Mouse (Mus musculus): Measurements from ENCODE around the gene Cfd. TPM values are rescaled to one million over a fixed set of nuclear protein-coding genes. Genes with fewer than 3 reads are reported as not detected.
A peak's percentile ranks its signal among the peaks of the same experiment; 100 is the strongest.

Cfd gene
- polyA plus RNA-seq, 1 experiment, result 1,335 TPM

- peak; percentile 88 for DNase-seq
- H3K36me3 ChIP-seq (ENCODE audit: control insufficient read depth, insufficient read depth, low read length), result peaks cover 20% of the 10 kb centered on the region
- H3K27me3 ChIP-seq (replicated peaks; ENCODE audit: control insufficient read depth, insufficient read depth, low read length), result no peaks in the 10 kb centered on the region
- TF ChIP-seq CTCF (conservative IDR thresholded peaks at IDR 0.05; ENCODE audit: insufficient read depth, insufficient read length, low read depth, low read length), result no peak
- no peak for TF ChIP-seq POLR2A (IDR thresholded peaks at IDR 0.05; ENCODE audit: low read depth, low read length)
- no peak overlapping the region for H3K4me3 ChIP-seq (ENCODE audit: insufficient read depth, low read depth, low read length)
- 19% methylated on average over 25 of the region's 25 CpGs for WGBS
- peak overlapping the region; percentile 79 for H3K27ac ChIP-seq (ENCODE audit: insufficient read depth, low read depth, low read length)
- H3K4me1 ChIP-seq (ENCODE audit: control insufficient read depth, insufficient read depth, low read length), result peaks cover 66% of the 10 kb centered on the region
Observed at GRCm38 (mm10) chr10:79861230-79862048, 29.2 kb upstream of the Cfd start.

GRCm38 (mm10) chr10:79862049-79862788 lies 28.4 kb upstream of the Cfd start:
- Histone ChIP-seq H3K4me1 (ENCODE audit: control insufficient read depth, insufficient read depth, low read length) (peaks cover 58% of the 10 kb centered on the region), H3K36me3 (ENCODE audit: control insufficient read depth, insufficient read depth, low read length) (peaks cover 20% of the 10 kb centered on the region), H3K4me3 (ENCODE audit: insufficient read depth, low read depth, low read length) (no peak overlapping the region), H3K27me3 (replicated peaks; ENCODE audit: control insufficient read depth, insufficient read depth, low read length) (no peaks in the 10 kb centered on the region), H3K27ac (ENCODE audit: insufficient read depth, low read depth, low read length) (peak overlapping the region; percentile 34; the same call in 1 of the 2 replicates)
- DNase-seq, result peak; percentile 59
- WGBS, result 44% methylated on average over 23 of the region's 23 CpGs
- no peak for TF ChIP-seq CTCF (conservative IDR thresholded peaks at IDR 0.05; ENCODE audit: insufficient read depth, insufficient read length, low read depth, low read length)
- no peak for TF ChIP-seq POLR2A (IDR thresholded peaks at IDR 0.05; ENCODE audit: low read depth, low read length)

DNA sequence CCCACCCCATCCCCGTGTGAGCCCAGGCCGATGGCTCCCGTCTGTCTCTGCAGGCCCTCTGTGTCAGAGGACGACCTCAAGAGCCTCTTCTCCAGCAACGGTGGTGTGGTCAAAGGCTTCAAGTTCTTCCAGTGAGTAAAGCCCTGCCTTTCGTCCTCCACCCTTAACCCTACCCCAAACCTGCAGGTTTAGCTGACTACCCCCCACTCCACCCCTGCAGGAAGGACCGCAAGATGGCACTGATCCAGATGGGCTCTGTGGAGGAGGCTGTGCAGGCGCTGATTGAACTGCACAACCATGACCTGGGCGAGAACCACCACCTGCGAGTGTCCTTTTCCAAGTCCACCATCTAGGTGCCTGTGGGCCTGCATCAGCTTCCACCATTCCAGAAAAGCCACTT lies 27.7 kb upstream of the Cfd start:
- 34% methylated on average over 10 of the region's 10 CpGs for WGBS
- TF ChIP-seq POLR2A (IDR thresholded peaks at IDR 0.05; ENCODE audit: low read depth, low read length) (no peak), CTCF (conservative IDR thresholded peaks at IDR 0.05; ENCODE audit: insufficient read depth, insufficient read length, low read depth, low read length) (no peak)
- H3K27me3 ChIP-seq (replicated peaks; ENCODE audit: control insufficient read depth, insufficient read depth, low read length), result no peaks in the 10 kb centered on the region
- peaks cover 20% of the 10 kb centered on the region for H3K36me3 ChIP-seq (ENCODE audit: control insufficient read depth, insufficient read depth, low read length)
- H3K27ac ChIP-seq (ENCODE audit: insufficient read depth, low read depth, low read length), result no peak overlapping the region
- H3K4me3 ChIP-seq (ENCODE audit: insufficient read depth, low read depth, low read length), result no peak overlapping the region
- peaks cover 51% of the 10 kb centered on the region for H3K4me1 ChIP-seq (ENCODE audit: control insufficient read depth, insufficient read depth, low read length)
- peak; percentile 30 for DNase-seq

GRCm38 (mm10) chr10:79864351-79865188 lies 26.1 kb upstream of the Cfd start:
- 54% methylated on average over 10 of the region's 10 CpGs for WGBS
- no peak overlapping the region for H3K4me3 ChIP-seq (ENCODE audit: insufficient read depth, low read depth, low read length)
- DNase-seq, result peak; percentile 33
- H3K27ac ChIP-seq (ENCODE audit: insufficient read depth, low read depth, low read length), result no peak overlapping the region
- TF ChIP-seq POLR2A (IDR thresholded peaks at IDR 0.05; ENCODE audit: low read depth, low read length) (no peak), CTCF (conservative IDR thresholded peaks at IDR 0.05; ENCODE audit: insufficient read depth, insufficient read length, low read depth, low read length) (no peak)
- peaks cover 35% of the 10 kb centered on the region for H3K4me1 ChIP-seq (ENCODE audit: control insufficient read depth, insufficient read depth, low read length)
- H3K27me3 ChIP-seq (replicated peaks; ENCODE audit: control insufficient read depth, insufficient read depth, low read length), result no peaks in the 10 kb centered on the region
- H3K36me3 ChIP-seq (ENCODE audit: control insufficient read depth, insufficient read depth, low read length), result peaks cover 14% of the 10 kb centered on the region

GRCm38 (mm10) chr10:79865189-79865601 lies 25.5 kb upstream of the Cfd start:
- H3K4me1 ChIP-seq (ENCODE audit: control insufficient read depth, insufficient read depth, low read length), result peaks cover 28% of the 10 kb centered on the region
- H3K27ac ChIP-seq (ENCODE audit: insufficient read depth, low read depth, low read length), result no peak overlapping the region
- peaks cover 8% of the 10 kb centered on the region for H3K36me3 ChIP-seq (ENCODE audit: control insufficient read depth, insufficient read depth, low read length)
- DNase-seq, result no peak
- WGBS, result 46% methylated on average over 12 of the region's 12 CpGs
- H3K4me3 ChIP-seq (ENCODE audit: insufficient read depth, low read depth, low read length), result no peak overlapping the region
- H3K27me3 ChIP-seq (replicated peaks; ENCODE audit: control insufficient read depth, insufficient read depth, low read length), result no peaks in the 10 kb centered on the region
- TF ChIP-seq POLR2A (IDR thresholded peaks at IDR 0.05; ENCODE audit: low read depth, low read length), result no peak
- TF ChIP-seq CTCF (conservative IDR thresholded peaks at IDR 0.05; ENCODE audit: insufficient read depth, insufficient read length, low read depth, low read length), result no peak

DNA sequence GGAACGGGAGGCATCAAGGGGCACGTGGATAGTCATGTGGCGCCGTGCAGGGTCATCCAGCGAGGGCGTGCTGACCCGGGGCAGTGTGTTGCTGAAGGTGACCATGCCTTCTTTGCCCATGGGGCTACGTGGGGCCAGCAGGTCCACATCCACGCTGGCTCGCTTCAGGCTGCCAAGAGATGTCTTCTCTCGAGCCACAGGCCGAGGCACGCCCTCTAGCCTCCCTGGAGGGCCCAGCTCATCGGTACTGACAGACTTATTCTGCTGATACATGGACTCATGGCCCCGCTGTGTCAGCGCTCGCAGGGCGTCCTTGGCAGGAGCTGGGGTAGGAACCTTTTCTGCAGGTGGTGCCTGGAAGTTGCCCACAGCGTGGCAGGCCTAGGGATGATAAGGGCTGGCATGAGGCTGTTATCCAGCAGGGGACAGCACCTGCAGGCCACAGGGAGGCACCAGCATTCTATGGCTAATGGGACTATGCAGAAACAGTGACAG lies 24.8 kb upstream of the Cfd start:
- TF ChIP-seq POLR2A (IDR thresholded peaks at IDR 0.05; ENCODE audit: low read depth, low read length) (no peak), CTCF (conservative IDR thresholded peaks at IDR 0.05; ENCODE audit: insufficient read depth, insufficient read length, low read depth, low read length) (peak; percentile 71)
- H3K27me3 ChIP-seq (replicated peaks; ENCODE audit: control insufficient read depth, insufficient read depth, low read length), result no peaks in the 10 kb centered on the region
- peaks cover 4% of the 10 kb centered on the region; the same call in 1 of the 2 replicates for H3K36me3 ChIP-seq (ENCODE audit: control insufficient read depth, insufficient read depth, low read length)
- DNase-seq, result peak; percentile 74
- H3K4me3 ChIP-seq (ENCODE audit: insufficient read depth, low read depth, low read length), result no peak overlapping the region
- no peak overlapping the region for H3K27ac ChIP-seq (ENCODE audit: insufficient read depth, low read depth, low read length)
- peaks cover 22% of the 10 kb centered on the region for H3K4me1 ChIP-seq (ENCODE audit: control insufficient read depth, insufficient read depth, low read length)
- WGBS, result 40% methylated on average over 19 of the region's 19 CpGs
